Mouse (Mus musculus) c-Kit-positive CD71-positive TER-119-negative erythroid progenitor cells, embryonic 14.5 days (primary cell): ENCODE data around the gene Ddc.

Source experiments
- DNase-seq: peaks from one replicate; pipeline ENCODE4 v3.0.0-alpha.2; 2013; ENCODE audit warnings: low read depth

The Ddc gene

GRCm38 (mm10) chr11:11823980-11824911 lies 73.7 kb downstream of the Ddc start:
- no peak for DNase-seq

- DNase-seq: no peak
Measured at GRCm38 (mm10) chr11:11822181-11823095, 75.5 kb downstream of the Ddc start.

GRCm38 (mm10) chr11:11821387-11821975 lies 76.5 kb downstream of the Ddc start:
- DNase-seq: no peak

GRCm38 (mm10) chr11:11820737-11821136 lies 77.2 kb downstream of the Ddc start:
- DNase-seq: no peak

GRCm38 (mm10) chr11:11820251-11820650 lies 77.7 kb downstream of the Ddc start:
- DNase-seq: peak; percentile 94

GRCm38 (mm10) chr11:11819206-11819605 lies 78.7 kb downstream of the Ddc start:
- no peak for DNase-seq

- no peak for DNase-seq
Measured at GRCm38 (mm10) chr11:11818797-11819196, 79.1 kb downstream of the Ddc start.

GRCm38 (mm10) chr11:11815737-11816136 lies 82.2 kb downstream of the Ddc start:
- DNase-seq: no peak

- DNase-seq: peak; percentile 96
Measured at GRCm38 (mm10) chr11:11811906-11812480, 86.0 kb downstream of the Ddc start.

- no peak for DNase-seq
Measured at GRCm38 (mm10) chr11:11809404-11810175, 88.4 kb downstream of the Ddc start.

- DNase-seq: peak; percentile 97
Measured at GRCm38 (mm10) chr11:11808820-11809403, 89.0 kb downstream of the Ddc start, which contains the start of gene Fignl1. Gene Fignl1, minus strand, starts transcription at chr11:11808962.

GRCm38 (mm10) chr11:11808035-11808819 lies 89.7 kb downstream of the Ddc start:
- no peak for DNase-seq

- DNase-seq: no peak
Measured at GRCm38 (mm10) chr11:11805951-11806350, 92.0 kb downstream of the Ddc start.

- DNase-seq: no peak
Measured at GRCm38 (mm10) chr11:11804421-11804820, 93.5 kb downstream of the Ddc start.

- DNase-seq: no peak
Measured at GRCm38 (mm10) chr11:11801067-11801466, 96.9 kb downstream of the Ddc start.

GRCm38 (mm10) chr11:11800304-11800703 lies 97.6 kb downstream of the Ddc start:
- no peak for DNase-seq

- DNase-seq: no peak
Measured at GRCm38 (mm10) chr11:11798690-11799089, 99.3 kb downstream of the Ddc start.

- DNase-seq: no peak
Measured at GRCm38 (mm10) chr11:11794626-11795025, 103.3 kb downstream of the Ddc start.

- DNase-seq: peak; percentile 78
Measured at GRCm38 (mm10) chr11:11788521-11788974, 109.4 kb downstream of the Ddc start.

- no peak for DNase-seq
Measured at GRCm38 (mm10) chr11:11785457-11785856, 112.5 kb downstream of the Ddc start.
